Mouse (Mus musculus) MEL (cell line): Measurements from ENCODE around the gene Hpse2. TPM values are rescaled to one million over a fixed set of nuclear protein-coding genes. Genes with fewer than 3 reads are reported as not detected.

ENCODE experiments used
- DNase-seq: peaks from one replicate; pipeline ENCODE4 v3.0.0; 2011; ENCODE audit warnings: low read depth, low spot score
- H3K27ac ChIP-seq: 2 replicates; pipeline ENCODE4 v1.5.1; 2012; ENCODE audit warnings: low read depth, mild to moderate bottlenecking, control low read depth, low read length, moderate library complexity; ENCODE audit not compliant: control insufficient read depth
- H3K27me3 ChIP-seq, 2 experiments: fragments of 150-350 bp in 1 of 2; sonication (generic) in 1 of 2; 2 replicates each; pipeline ENCODE4 v1.6.1; 2012; ENCODE audit warnings: low read length in 2 of 2, mild to moderate bottlenecking in 2 of 2, improper control_type of control experiment in 1 of 2, moderate library complexity in 1 of 2; ENCODE audit not compliant: insufficient read depth in 2 of 2, control insufficient read depth in 1 of 2
- H3K36me3 ChIP-seq, 2 experiments: 2 replicates each; pipeline ENCODE4 v1.6.1; 2012 to 2014; ENCODE audit warnings: low read length in 2 of 2, improper control_type of control experiment in 1 of 2, inconsistent platforms in 1 of 2, mild to moderate bottlenecking in 1 of 2; ENCODE audit not compliant: insufficient read depth in 2 of 2, control insufficient read depth in 1 of 2
- H3K4me1 ChIP-seq, 2 experiments: fragments of 150-350 bp in 1 of 2; sonication (generic) in 1 of 2; 2 replicates each; pipeline ENCODE4 v1.6.1; 2012; ENCODE audit warnings: low read length in 2 of 2, improper control_type of control experiment in 1 of 2, mild to moderate bottlenecking in 1 of 2; ENCODE audit not compliant: insufficient read depth in 2 of 2, control insufficient read depth in 1 of 2
- H3K4me3 ChIP-seq, 2 experiments: fragments of 150-350 bp in 1 of 2; sonication (generic) in 1 of 2; 2 replicates each; pipeline ENCODE4 v1.5.1; 2012; ENCODE audit warnings: low read depth in 2 of 2, low read length in 2 of 2, mild to moderate bottlenecking in 2 of 2, moderate library complexity in 2 of 2, control low read depth in 1 of 2, improper control_type of control experiment in 1 of 2; ENCODE audit not compliant: control insufficient read depth in 1 of 2, insufficient read depth in 1 of 2
- H3K79me2 ChIP-seq: 2 replicates; pipeline ENCODE4 v1.6.1; 2012; ENCODE audit warnings: mild to moderate bottlenecking, low read length, moderate library complexity; ENCODE audit not compliant: control insufficient read depth, poor library complexity, insufficient read depth
- H3K9ac ChIP-seq: 2 replicates; pipeline ENCODE4 v1.6.1; 2012; ENCODE audit warnings: low read depth, mild to moderate bottlenecking, control low read depth, low read length, moderate library complexity; ENCODE audit not compliant: control insufficient read depth, poor library complexity, severe bottlenecking
- H3K9me3 ChIP-seq: fragments of 150-350 bp; sonication (generic); replicated peaks from 2 replicates; pipeline ENCODE4 v1.6.1; 2012; ENCODE audit warnings: mild to moderate bottlenecking, low read length, improper control_type of control experiment, moderate library complexity; ENCODE audit not compliant: insufficient read depth
- BHLHE40 ChIP-seq: IDR thresholded peaks from 2 replicates; pipeline ENCODE4 v1.6.1; 2012; ENCODE audit warnings: low read depth, mild to moderate bottlenecking, inconsistent platforms, low read length, improper control_type of control experiment, borderline replicate concordance
- CHD1 ChIP-seq: IDR thresholded peaks from 2 replicates; pipeline ENCODE4 v1.6.1; 2012; ENCODE audit warnings: low read depth, mild to moderate bottlenecking, inconsistent platforms, low read length, improper control_type of control experiment
- CHD2 ChIP-seq: IDR thresholded peaks from 2 replicates; pipeline ENCODE4 v1.6.1; 2011; ENCODE audit warnings: low read length, improper control_type of control experiment
- CTCF ChIP-seq, 3 experiments: IDR thresholded peaks in 2 of 3; conservative IDR thresholded peaks in 1 of 3; 2 replicates each; pipeline ENCODE4 v1.5.1; 2011 to 2012; ENCODE audit warnings: low read length in 3 of 3, low read depth in 2 of 3, mild to moderate bottlenecking in 2 of 3, improper control_type of control experiment in 1 of 3, inconsistent platforms in 1 of 3, mixed read lengths in 1 of 3, moderate library complexity in 1 of 3; ENCODE audit not compliant: control insufficient read depth in 1 of 3, insufficient read depth in 1 of 3, poor library complexity in 1 of 3, severe bottlenecking in 1 of 3
- E2F4 ChIP-seq: IDR thresholded peaks from 2 replicates; pipeline ENCODE4 v1.6.1; 2011; ENCODE audit warnings: low read depth, low read length, improper control_type of control experiment, borderline replicate concordance
- ELF1 ChIP-seq: IDR thresholded peaks from 2 replicates; pipeline ENCODE4 v1.6.1; 2014; ENCODE audit warnings: low read depth, mild to moderate bottlenecking, inconsistent platforms, low read length, improper control_type of control experiment, moderate library complexity
- HCFC1 ChIP-seq: IDR thresholded peaks from 2 replicates; pipeline ENCODE4 v1.6.1; 2012; ENCODE audit warnings: low read depth, mild to moderate bottlenecking, inconsistent platforms, low read length, improper control_type of control experiment, moderate library complexity
- JUND ChIP-seq: IDR thresholded peaks from 2 replicates; pipeline ENCODE4 v1.6.1; 2011; ENCODE audit warnings: low read depth, mild to moderate bottlenecking, improper control_type of control experiment, low read length
- KAT2A ChIP-seq: conservative IDR thresholded peaks from 2 replicates; pipeline ENCODE4 v1.6.1; 2012; ENCODE audit warnings: low read depth, low read length, improper control_type of control experiment, inconsistent platforms
- MAFK ChIP-seq: IDR thresholded peaks from 2 replicates; pipeline ENCODE4 v1.6.1; 2011; ENCODE audit warnings: low read depth, mild to moderate bottlenecking, low read length, improper control_type of control experiment, borderline replicate concordance
- MAX ChIP-seq: IDR thresholded peaks from 2 replicates; pipeline ENCODE4 v1.6.1; 2011; ENCODE audit warnings: low read length, improper control_type of control experiment
- MAZ ChIP-seq: IDR thresholded peaks from 2 replicates; pipeline ENCODE4 v1.6.1; 2012; ENCODE audit warnings: low read depth, mild to moderate bottlenecking, inconsistent platforms, low read length, improper control_type of control experiment
- MYB ChIP-seq: IDR thresholded peaks from 2 replicates; pipeline ENCODE4 v1.6.1; 2011; ENCODE audit warnings: mild to moderate bottlenecking, low read depth, low read length, improper control_type of control experiment
- MYC ChIP-seq: IDR thresholded peaks from 2 replicates; pipeline ENCODE4 v1.6.1; 2011; ENCODE audit warnings: low read depth, mild to moderate bottlenecking, low read length, improper control_type of control experiment, moderate library complexity
- NELFE ChIP-seq: IDR thresholded peaks from 2 replicates; pipeline ENCODE4 v1.6.1; 2011; ENCODE audit warnings: low read depth, low read length, improper control_type of control experiment
- POLR2A ChIP-seq, 2 experiments: IDR thresholded peaks; 2 replicates each; pipeline ENCODE4 v1.6.1; 2011 to 2012; ENCODE audit warnings: low read length in 2 of 2, mild to moderate bottlenecking in 2 of 2, control low read depth in 1 of 2, improper control_type of control experiment in 1 of 2, low read depth in 1 of 2, moderate library complexity in 1 of 2; ENCODE audit not compliant: control insufficient read depth in 1 of 2, insufficient read depth in 1 of 2, poor library complexity in 1 of 2
- POLR2AphosphoS2 ChIP-seq: IDR thresholded peaks from 2 replicates; pipeline ENCODE4 v1.6.1; 2011; ENCODE audit warnings: low read length, improper control_type of control experiment
- SIN3A ChIP-seq: IDR thresholded peaks from 2 replicates; pipeline ENCODE4 v1.6.1; 2012; ENCODE audit warnings: low read length, improper control_type of control experiment, inconsistent platforms
- SMC3 ChIP-seq: IDR thresholded peaks from 2 replicates; pipeline ENCODE4 v1.6.1; 2011; ENCODE audit warnings: low read depth, low read length, improper control_type of control experiment
- TCF12 ChIP-seq: IDR thresholded peaks from 2 replicates; pipeline ENCODE4 v1.6.1; 2014; ENCODE audit warnings: low read depth, mild to moderate bottlenecking, inconsistent platforms, low read length, improper control_type of control experiment, moderate library complexity
- UBTF ChIP-seq: IDR thresholded peaks from 2 replicates; pipeline ENCODE4 v1.6.1; 2012; ENCODE audit warnings: low read depth, mild to moderate bottlenecking, inconsistent platforms, low read length, improper control_type of control experiment, moderate library complexity, borderline replicate concordance; ENCODE audit not compliant: insufficient read depth
- polyA plus RNA-seq, 2 experiments: library from polyadenylated mRNA; stranded (reverse) in 1 of 2; unstranded in 1 of 2; fragments of >175 nt in 1 of 2; fragments of >200 nt in 1 of 2; gene quantifications; 2 replicates each; pipeline versions ENCODE4 v1.2.1 to v1.2.4; 2012; ENCODE audit warnings: low replicate concordance in 2 of 2, low read depth in 1 of 2; ENCODE audit not compliant: insufficient read length in 2 of 2, insufficient read depth in 1 of 2, missing spikeins in 1 of 2
- total RNA-seq: library from RNA; depleted of rRNA; stranded (reverse); fragments of 300-350 nt; gene quantifications from 2 replicates; pipeline ENCODE4 v1.2.3, GENCODE M21; 2012

Gene Hpse2
- total and polyA plus RNA-seq, 3 experiments, result not detected

- TF ChIP-seq NELFE (no peak), MAX (no peak)
- Histone ChIP-seq H3K79me2 (no peaks in the 10 kb centered on the region), H3K4me3 (no peak overlapping the region), H3K36me3 (no peaks in the 10 kb centered on the region), H3K4me1 (no peaks in the 10 kb centered on the region), H3K27ac (no peak overlapping the region), H3K27me3 (peaks cover 0 to 13% of the 10 kb centered on the region in 2 experiments; a peak in 3 of 4 replicates), H3K9ac (no peak overlapping the region), H3K9me3 (no peaks in the 10 kb centered on the region)
- DNase-seq, result no peak
Observed at GRCm38 (mm10) chr19:42903840-42904239, 484.3 kb downstream of the Hpse2 start.

GRCm38 (mm10) chr19:42902410-42903021 lies 485.6 kb downstream of the Hpse2 start:
- Histone ChIP-seq H3K27me3 (peaks cover 0 to 13% of the 10 kb centered on the region in 2 experiments; a peak in 3 of 4 replicates), H3K27ac (no peak overlapping the region), H3K4me3 (no peak overlapping the region), H3K79me2 (no peaks in the 10 kb centered on the region), H3K4me1 (no peaks in the 10 kb centered on the region), H3K36me3 (no peaks in the 10 kb centered on the region), H3K9me3 (no peaks in the 10 kb centered on the region), H3K9ac (no peak overlapping the region)
- no peak for DNase-seq
- TF ChIP-seq NELFE (no peak), BHLHE40 (no peak), MYC (no peak), SMC3 (no peak), TCF12 (no peak)

- TF ChIP-seq CTCF (IDR thresholded peaks at IDR 0.05 in 2 of 3, conservative IDR thresholded peaks at IDR 0.05 in 1 of 3; ENCODE audit: control insufficient read depth in 1 of 3, insufficient read depth in 1 of 3, low read depth in 2 of 3, low read length in 3 of 3, poor library complexity in 1 of 3, severe bottlenecking in 1 of 3) (no peak), SIN3A (no peak), JUND (no peak), CHD2 (no peak), POLR2A (IDR thresholded peaks at IDR 0.05; ENCODE audit: control insufficient read depth in 1 of 2, insufficient read depth in 1 of 2, low read depth in 1 of 2, low read length in 2 of 2, poor library complexity in 1 of 2) (no peak), MYC (no peak), UBTF (no peak), ELF1 (no peak), MAFK (no peak), HCFC1 (no peak), POLR2AphosphoS2 (no peak), CHD1 (no peak), KAT2A (no peak), MAZ (no peak), E2F4 (no peak), MYB (no peak), BHLHE40 (no peak)
- DNase-seq, result no peak
- Histone ChIP-seq H3K4me3 (no peak overlapping the region), H3K27me3 (no peaks in the 10 kb centered on the region; a peak in 3 of 4 replicates), H3K79me2 (no peaks in the 10 kb centered on the region), H3K9ac (no peak overlapping the region), H3K4me1 (no peaks in the 10 kb centered on the region), H3K36me3 (no peaks in the 10 kb centered on the region), H3K9me3 (no peaks in the 10 kb centered on the region), H3K27ac (no peak overlapping the region)
Observed at GRCm38 (mm10) chr19:42891599-42891998, 496.6 kb downstream of the Hpse2 start.
